Mouse (Mus musculus) midbrain, embryonic 15.5 days (tissue): Measurements from ENCODE around the gene Wnk4. TPM values are rescaled to one million over a fixed set of nuclear protein-coding genes. Genes with fewer than 3 reads are reported as not detected.
"Not testable (repeated sequence)": the region's sequence is repeated elsewhere in the genome, so short reads cannot be mapped to it uniquely, and the experiment has no call there.

Experiments
- ATAC-seq: fragments of 200-750 bp; cut with Nextera tagmentation; replicated peaks from 2 replicates; pipeline ENCODE4 v1.8.0; 2017; ENCODE audit warnings: moderate TSS enrichment
- H3K27ac ChIP-seq: fragments of 300-500 bp; sonication (generic); 2 replicates; pipeline ENCODE4 v1.5.1; 2015; ENCODE audit warnings: mild to moderate bottlenecking, inconsistent platforms
- H3K27me3 ChIP-seq: fragments of 300-500 bp; sonication (generic); replicated peaks from 2 replicates; pipeline ENCODE4 v1.6.1; 2015; ENCODE audit warnings: inconsistent platforms
- H3K36me3 ChIP-seq: fragments of 300-500 bp; sonication (generic); replicated peaks from 2 replicates; pipeline ENCODE4 v1.6.1; 2015; ENCODE audit warnings: inconsistent platforms
- H3K4me1 ChIP-seq: fragments of 300-500 bp; sonication (generic); 2 replicates; pipeline ENCODE4 v1.6.1; 2015; ENCODE audit warnings: inconsistent platforms
- H3K4me2 ChIP-seq: fragments of 300-500 bp; sonication (generic); 2 replicates; pipeline ENCODE4 v1.6.1; 2015; ENCODE audit warnings: inconsistent platforms, mild to moderate bottlenecking, moderate library complexity
- H3K4me3 ChIP-seq: fragments of 300-500 bp; sonication (generic); 2 replicates; pipeline ENCODE4 v1.5.1; 2015; ENCODE audit warnings: mild to moderate bottlenecking, inconsistent platforms
- H3K9ac ChIP-seq: fragments of 300-500 bp; sonication (generic); 2 replicates; pipeline ENCODE4 v1.6.1; 2015; ENCODE audit warnings: mild to moderate bottlenecking, inconsistent platforms
- H3K9me3 ChIP-seq: fragments of 300-500 bp; sonication (generic); 2 replicates; pipeline ENCODE4 v1.6.1; 2016; ENCODE audit warnings: inconsistent platforms
- WGBS: fragments of 180-500 bp; shearing (Covaris S2); methylation state at CpG from one replicate; pipeline ENCODE4 v1.1.7; 2015; ENCODE audit warnings: mixed read lengths; 5-methylcytosine and 5-hydroxymethylcytosine counted together
- polyA plus RNA-seq: library from polyadenylated mRNA; unstranded; fragments of >200 nt; fragmentation: Nextera tagmentation; extraction: Ambion mirVana; gene quantifications from 2 replicates; pipeline ENCODE4 v1.2.1, GENCODE M21; 2015

Wnk4 gene
- polyA plus RNA-seq, 1 experiment from 2014 or later: 7.7 TPM

GRCm38 (mm10) chr11:101315082-101315650, 54.8 kb downstream of the Wnk4 start:
- H3K9ac ChIP-seq: peak overlapping the region; percentile 96
- WGBS: 80% methylated on average over 8 of the region's 8 CpGs
- peaks cover 18% of the 10 kb centered on the region for H3K4me1 ChIP-seq
- H3K27me3 ChIP-seq: no peaks in the 10 kb centered on the region
- H3K36me3 ChIP-seq: peaks cover 13% of the 10 kb centered on the region; the same call in 1 of the 2 replicates
- H3K4me2 ChIP-seq: peak overlapping the region; percentile 92
- no peak for ATAC-seq
- peak overlapping the region; percentile 85 for H3K27ac ChIP-seq
- peak overlapping the region; percentile 96 for H3K4me3 ChIP-seq
- no peaks in the 10 kb centered on the region for H3K9me3 ChIP-seq

GRCm38 (mm10) chr11:101315665-101316500, 55.5 kb downstream of the Wnk4 start, which contains the start of gene Psme3:
TSS of gene Psme3 (plus strand) at chr11:101316213.
- Histone ChIP-seq H3K9ac (peak within 1 kb of the TSS; percentile 96), H3K27me3 (no peaks in the 10 kb centered on the region)
- under 1% methylated on average over 54 of the region's 62 CpGs for WGBS

GRCm38 (mm10) chr11:101316501-101316917, 56.1 kb downstream of the Wnk4 start:
- H3K4me2 ChIP-seq: peak overlapping the region; percentile 92
- ATAC-seq: peak; percentile 81
- H3K9ac ChIP-seq: peak overlapping the region; percentile 96
- no peaks in the 10 kb centered on the region for H3K9me3 ChIP-seq
- H3K27ac ChIP-seq: peak overlapping the region; percentile 85
- no peaks in the 10 kb centered on the region for H3K27me3 ChIP-seq
- under 1% methylated on average over 17 of the region's 17 CpGs for WGBS
- H3K4me3 ChIP-seq: peak overlapping the region; percentile 96
- H3K36me3 ChIP-seq: peaks cover 25% of the 10 kb centered on the region
- peaks cover 18% of the 10 kb centered on the region for H3K4me1 ChIP-seq

More at GRCm38 (mm10) chr11:101315665-101316500, 55.5 kb downstream of the Wnk4 start, which contains the start of gene Psme3:
- peak; percentile 95 for ATAC-seq
- Histone ChIP-seq H3K4me2 (peak within 1 kb of the TSS; percentile 92), H3K27ac (peak within 1 kb of the TSS; percentile 85), H3K36me3 (peaks cover 21% of the 10 kb centered on the region), H3K4me3 (peak within 1 kb of the TSS; percentile 96), H3K4me1 (peaks cover 18% of the 10 kb centered on the region), H3K9me3 (no peaks in the 10 kb centered on the region)

- peak; percentile 70 for ATAC-seq
- Histone ChIP-seq H3K27me3 (no peaks in the 10 kb centered on the region), H3K9ac (no peak overlapping the region), H3K36me3 (peaks cover 46% of the 10 kb centered on the region), H3K27ac (no peak overlapping the region), H3K4me3 (no peak overlapping the region), H3K4me2 (no peak overlapping the region), H3K4me1 (no peaks in the 10 kb centered on the region), H3K9me3 (no peaks in the 10 kb centered on the region)
- 10% methylated on average over 4 of the region's 4 CpGs for WGBS
Observed at GRCm38 (mm10) chr11:101323609-101324008, 63.2 kb downstream of the Wnk4 start.

GRCm38 (mm10) chr11:101324763-101325162, 64.4 kb downstream of the Wnk4 start, which contains the start of gene Aoc2:
TSS of gene Aoc2 (plus strand) at chr11:101325063.
- Histone ChIP-seq H3K4me3 (no peak within 1 kb of the TSS), H3K27ac (no peak within 1 kb of the TSS), H3K9me3 (no peaks in the 10 kb centered on the region), H3K9ac (no peak within 1 kb of the TSS), H3K4me1 (no peaks in the 10 kb centered on the region), H3K36me3 (peaks cover 37% of the 10 kb centered on the region), H3K4me2 (no peak within 1 kb of the TSS), H3K27me3 (no peaks in the 10 kb centered on the region)
- 95% methylated on average over 5 of the region's 5 CpGs for WGBS
- no peak for ATAC-seq

- not testable (repeated sequence) for H3K27ac ChIP-seq, H3K9me3 ChIP-seq, H3K4me1 ChIP-seq, H3K27me3 ChIP-seq, H3K4me2 ChIP-seq, H3K4me3 ChIP-seq, H3K9ac ChIP-seq
- H3K36me3 ChIP-seq: peaks cover 33% of the 10 kb centered on the region
- WGBS: 92% methylated on average over 11 of the region's 11 CpGs
- peak; percentile 33; the same call in 1 of the 2 replicates for ATAC-seq
Observed at GRCm38 (mm10) chr11:101325201-101325600, 64.8 kb downstream of the Wnk4 start.

GRCm38 (mm10) chr11:101326147-101326546, 65.8 kb downstream of the Wnk4 start:
- Histone ChIP-seq H3K27me3 (no peaks in the 10 kb centered on the region), H3K4me3 (no peak overlapping the region), H3K9me3 (no peaks in the 10 kb centered on the region), H3K4me2 (no peak overlapping the region), H3K4me1 (no peaks in the 10 kb centered on the region), H3K9ac (no peak overlapping the region), H3K27ac (no peak overlapping the region), H3K36me3 (peaks cover 23% of the 10 kb centered on the region)
- ATAC-seq: no peak
- WGBS: 86% methylated on average over 11 of the region's 11 CpGs

Other genes starting within 250 kb of the Wnk4 start
- 13.7 and 15.5 TPM in 2 replicates for gene Naglu, start 190.6 kb upstream of the Wnk4 start, polyA plus RNA-seq
- gene Hsd17b1, start 182.2 kb upstream of the Wnk4 start, polyA plus RNA-seq: 0.37 and 0.63 TPM in 2 replicates
- 43.3 and 47.1 TPM in 2 replicates for gene Coasy, start 178.0 kb upstream of the Wnk4 start, polyA plus RNA-seq
- gene Mlx, start 173.3 kb upstream of the Wnk4 start, polyA plus RNA-seq: 103 and 107 TPM in 2 replicates
- gene Psmc3ip, start 165.1 kb upstream of the Wnk4 start, polyA plus RNA-seq: 18.3 and 20.3 TPM in 2 replicates
- gene Retreg3, start 140.7 kb upstream of the Wnk4 start, polyA plus RNA-seq: 28.4 and 29.2 TPM in 2 replicates
- 76.1 and 84.7 TPM in 2 replicates for gene Tubg1, start 140.6 kb upstream of the Wnk4 start, polyA plus RNA-seq
- 60.8 and 62.7 TPM in 2 replicates for gene Tubg2, start 104.7 kb upstream of the Wnk4 start, polyA plus RNA-seq
- gene Cntnap1, start 90.0 kb upstream of the Wnk4 start, polyA plus RNA-seq: 3.4 and 3.8 TPM in 2 replicates
- gene Plekhh3, start 89.2 kb upstream of the Wnk4 start, polyA plus RNA-seq: 8.5 and 9.9 TPM in 2 replicates
- 0.31 and 0.36 TPM in 2 replicates for gene Ccr10, start 85.1 kb upstream of the Wnk4 start, polyA plus RNA-seq
- 27.4 and 30.7 TPM in 2 replicates for gene Ezh1, start 34.1 kb upstream of the Wnk4 start, polyA plus RNA-seq
- gene Ramp2, start 14.5 kb upstream of the Wnk4 start, polyA plus RNA-seq: 86.5 and 103 TPM in 2 replicates
- gene Vps25, start 6.9 kb upstream of the Wnk4 start, polyA plus RNA-seq: 123 and 124 TPM in 2 replicates
- 0.93 and 1.3 TPM in 2 replicates for gene Cntd1, start 18.4 kb downstream of the Wnk4 start, polyA plus RNA-seq
- gene Coa3, start 18.5 kb downstream of the Wnk4 start, polyA plus RNA-seq: 202 and 204 TPM in 2 replicates
- gene Becn1, start 41.7 kb downstream of the Wnk4 start, polyA plus RNA-seq: 183 and 186 TPM in 2 replicates
- gene Psme3, start 55.6 kb downstream of the Wnk4 start, polyA plus RNA-seq: 115 and 120 TPM in 2 replicates
- gene Aoc2, start 64.5 kb downstream of the Wnk4 start, polyA plus RNA-seq: 2.2 and 2.9 TPM in 2 replicates
- 0.06 TPM in 1 of 2 replicates, not detected in the other for gene Aoc3, start 70.0 kb downstream of the Wnk4 start, polyA plus RNA-seq
- not detected in 2 replicates for gene G6pc, start 107.0 kb downstream of the Wnk4 start, polyA plus RNA-seq
- 103 and 108 TPM in 2 replicates for gene Aarsd1, start 157.0 kb downstream of the Wnk4 start, polyA plus RNA-seq
- 8.3 and 8.7 TPM in 2 replicates for gene Gm27029, start 164.2 kb downstream of the Wnk4 start, polyA plus RNA-seq
- gene Rundc1, start 164.5 kb downstream of the Wnk4 start, polyA plus RNA-seq: 31.7 and 34.9 TPM in 2 replicates
- gene Ptges3l, start 164.8 kb downstream of the Wnk4 start, polyA plus RNA-seq: 1.7 and 2.0 TPM in 2 replicates
- gene Rpl27, start 181.7 kb downstream of the Wnk4 start, polyA plus RNA-seq: 197 and 212 TPM in 2 replicates
- gene Ifi35, start 187.8 kb downstream of the Wnk4 start, polyA plus RNA-seq: 3.9 and 4.0 TPM in 2 replicates
- gene Rnd2, start 204.4 kb downstream of the Wnk4 start, polyA plus RNA-seq: 68.3 and 77.4 TPM in 2 replicates
- 128 and 133 TPM in 2 replicates for gene Vat1, start 205.7 kb downstream of the Wnk4 start, polyA plus RNA-seq